Mouse (Mus musculus): Measurements from ENCODE around the gene Chmp1a. TPM values are rescaled to one million over a fixed set of nuclear protein-coding genes. Genes with fewer than 3 reads are reported as not detected.

Chmp1a gene
- total RNA-seq, 2 experiments from 2014 or later = 42.6 to 43.8 TPM

DNA sequence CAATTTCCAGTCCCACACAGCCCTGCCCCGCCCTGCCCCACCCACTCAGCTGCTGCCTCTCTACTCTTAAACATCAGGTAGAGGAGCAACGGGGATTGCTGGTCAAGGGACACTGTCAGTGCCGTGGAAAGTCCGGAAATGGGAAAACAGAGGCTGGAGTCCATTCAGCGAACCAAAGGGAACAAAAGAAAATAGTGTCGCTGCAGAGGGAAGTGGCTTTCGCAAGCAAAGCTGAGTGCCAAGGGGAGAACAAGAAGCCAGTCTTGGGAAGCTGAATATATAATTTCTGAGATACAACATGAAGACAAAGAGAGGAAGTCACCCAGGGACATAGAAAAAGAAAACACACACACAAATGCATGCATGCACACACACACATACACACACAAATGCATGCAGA is 23.7 kb downstream of the Chmp1a start:
- peak overlapping the region; percentile 63 for H3K27ac ChIP-seq
- intact Hi-C loops (cut with DNase I) = no loop called here
- peak overlapping the region; percentile 64 for H3K4me3 ChIP-seq
- DNase-seq = peak; percentile 21
- no peak for TF ChIP-seq CTCF (IDR thresholded peaks at IDR 0.05)

GRCm38 (mm10) chr8:123188006-123188405 is 24.6 kb downstream of the Chmp1a start:
- peak overlapping the region; percentile 84 for H3K27ac ChIP-seq
- DNase-seq = no peak
- intact Hi-C loops (cut with DNase I) = no loop called here
- peak overlapping the region; percentile 64 for H3K4me3 ChIP-seq
- no peak for TF ChIP-seq CTCF (IDR thresholded peaks at IDR 0.05)

DNA sequence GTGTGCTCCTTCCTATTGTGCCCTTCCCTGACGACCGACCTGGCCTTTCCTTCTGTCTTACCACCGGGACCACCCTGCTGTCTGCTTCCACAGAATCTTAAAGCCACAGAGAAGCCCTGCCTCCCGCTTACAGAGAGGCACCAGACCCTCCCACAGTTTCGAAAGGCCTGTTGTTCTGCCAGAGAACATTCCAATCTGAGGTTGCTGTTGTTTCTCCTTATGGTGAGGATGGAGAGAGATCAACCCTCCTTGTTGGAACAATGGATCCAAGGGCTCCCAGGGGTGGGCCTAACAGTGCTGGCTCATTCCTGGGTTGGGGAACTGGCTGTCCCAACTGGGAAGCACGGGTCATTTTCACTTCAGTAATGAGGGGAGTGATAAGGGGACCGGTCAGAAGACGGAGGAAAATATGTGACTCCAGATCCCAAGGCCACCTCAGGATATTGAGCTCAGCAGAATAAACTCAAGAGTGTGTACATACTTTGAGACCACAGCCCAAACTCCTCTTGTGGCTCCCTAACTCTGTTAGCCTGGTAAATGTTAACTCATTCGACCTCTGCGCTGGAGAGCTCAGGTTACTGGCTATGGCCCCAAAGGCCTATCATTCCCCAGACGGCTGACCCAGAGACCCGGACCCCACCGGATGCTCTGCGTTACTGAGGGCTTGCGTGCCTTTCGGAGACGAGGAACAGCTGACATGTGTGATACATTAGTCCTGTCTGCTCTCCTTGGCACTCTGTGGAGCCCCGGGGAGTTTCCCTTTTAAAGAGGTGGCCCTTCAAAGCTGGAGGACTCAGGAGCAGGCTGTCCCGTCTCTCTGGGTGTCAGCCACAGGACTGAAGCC is 26.8 kb downstream of the Chmp1a start, which contains the start of gene Dpep1:
Dpep1 (plus strand) TSS at position 677 of the 844 bp plus-strand sequence.
- peak within 1 kb of the TSS; percentile 84 for H3K27ac ChIP-seq
- DNase-seq = peak; percentile 76
- no peak for TF ChIP-seq CTCF (IDR thresholded peaks at IDR 0.05)
- peak within 1 kb of the TSS; percentile 64 for H3K4me3 ChIP-seq
- intact Hi-C loops (cut with DNase I) = loop anchor here (2.0 kb wide), 1 partner anchor 31 kb away; no protein-coding TSS in a partner anchor

- DNase-seq = peak; percentile 82
- intact Hi-C loops (cut with DNase I) = no loop called here
- peak overlapping the region; percentile 63 for H3K27ac ChIP-seq
Measured at GRCm38 (mm10) chr8:123181391-123181790, 31.2 kb downstream of the Chmp1a start.

DNA sequence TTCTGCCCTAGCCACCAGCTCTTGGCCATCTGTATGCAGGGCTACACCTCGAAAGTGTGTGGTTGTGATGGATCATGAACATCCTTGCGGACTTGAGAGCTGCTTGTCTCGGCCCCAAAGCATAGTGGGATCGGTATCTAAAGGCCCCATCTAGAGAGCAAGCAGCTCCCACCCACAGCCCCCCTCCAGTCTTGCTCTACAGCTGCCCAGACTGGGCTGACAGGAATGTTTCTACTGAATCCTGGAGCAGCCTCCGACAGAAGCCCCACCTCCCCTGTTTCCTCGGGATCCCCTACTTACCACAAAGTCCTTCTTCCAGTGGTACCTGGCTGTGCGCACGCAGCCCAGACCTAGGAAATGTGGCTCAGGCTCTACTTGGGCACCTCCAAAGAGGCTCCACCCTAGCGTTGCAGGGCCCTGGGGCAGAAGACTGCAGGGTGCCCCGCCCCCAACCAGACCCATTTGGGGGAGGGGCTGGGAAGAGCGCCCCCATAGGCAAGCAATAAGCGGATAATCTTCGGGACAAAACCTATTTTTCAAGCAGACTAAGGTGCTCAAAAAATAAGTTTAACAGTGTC is 54.6 kb downstream of the Chmp1a start, which contains the start of gene Sult5a1:
Sult5a1 (minus strand) TSS at position 428 of the 578 bp plus-strand sequence.
- intact Hi-C loops (cut with DNase I) = no loop called here
- no peak for DNase-seq
- Histone ChIP-seq H3K27ac (peak within 1 kb of the TSS; percentile 16), H3K4me3 (peak within 1 kb of the TSS; percentile 40)
- no peak for TF ChIP-seq CTCF (IDR thresholded peaks at IDR 0.05)

More at GRCm38 (mm10) chr8:123181391-123181790, 31.2 kb downstream of the Chmp1a start:
- no peak overlapping the region for H3K4me3 ChIP-seq
- TF ChIP-seq CTCF (IDR thresholded peaks at IDR 0.05) = no peak

DNA sequence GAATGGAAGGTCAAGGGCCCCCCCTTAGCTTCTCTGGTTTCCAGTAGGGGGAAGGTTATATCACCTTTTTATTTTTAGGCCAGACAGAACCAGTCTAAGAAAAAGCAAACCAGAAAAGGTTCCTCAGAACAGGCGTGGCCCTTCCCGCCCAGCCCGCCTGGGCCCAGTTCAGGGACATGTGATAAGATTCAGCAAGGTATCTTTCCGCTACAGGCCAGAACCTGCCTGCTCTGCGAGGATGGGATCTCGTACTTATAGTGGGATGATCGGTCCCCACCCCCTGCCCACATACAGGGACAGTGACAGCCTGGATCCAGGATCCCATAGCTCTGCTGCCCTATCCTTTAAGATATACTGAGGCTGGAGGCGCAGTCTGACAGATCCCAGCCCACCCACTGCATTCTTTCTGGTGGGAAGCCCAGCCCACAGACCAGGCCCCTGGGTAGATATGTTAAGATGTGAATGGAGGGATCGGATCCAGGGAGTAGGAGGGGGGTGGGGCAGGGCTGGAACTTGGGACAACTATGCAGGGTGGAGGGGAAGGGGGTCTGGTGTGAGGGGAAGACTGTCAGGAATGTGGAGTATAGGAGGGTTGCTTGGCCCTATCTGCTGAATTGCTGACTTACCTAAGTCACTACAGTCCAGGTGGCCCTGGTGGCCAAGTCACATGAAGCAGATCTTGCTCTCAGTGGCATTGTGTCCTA is 56.3 kb downstream of the Chmp1a start:
- Histone ChIP-seq H3K27ac (no peak overlapping the region; the same call in 1 of the 2 replicates), H3K4me3 (no peak overlapping the region)
- intact Hi-C loops (cut with DNase I) = no loop called here
- no peak for TF ChIP-seq CTCF (IDR thresholded peaks at IDR 0.05)
- no peak for DNase-seq

DNA sequence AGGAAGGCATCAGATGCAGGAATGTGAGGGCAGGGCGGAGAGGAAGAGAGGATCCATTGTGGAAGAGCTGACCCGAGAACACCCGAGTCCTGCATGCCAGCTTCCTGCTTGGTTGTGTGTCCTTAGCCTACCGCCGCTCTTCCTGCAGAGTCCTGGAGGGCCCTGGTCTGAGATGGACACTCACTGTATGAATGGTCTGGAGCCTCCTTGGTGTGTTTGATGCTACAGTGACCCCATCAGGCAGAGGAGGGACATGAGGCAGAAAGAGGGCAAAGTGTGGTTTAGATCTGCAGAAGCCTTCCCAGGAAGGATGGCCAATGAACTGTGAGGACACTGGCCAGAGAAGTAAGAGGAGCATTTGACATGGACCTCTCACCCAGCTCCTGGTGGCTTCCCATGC is 57.4 kb downstream of the Chmp1a start:
- Histone ChIP-seq H3K27ac (no peak overlapping the region), H3K4me3 (no peak overlapping the region)
- DNase-seq = peak; percentile 29
- TF ChIP-seq CTCF (IDR thresholded peaks at IDR 0.05) = peak; percentile 56
- intact Hi-C loops (cut with DNase I) = loop anchor here (2.0 kb wide), 1 partner anchor 30 kb away; no protein-coding TSS in a partner anchor

Other genes starting within 250 kb of the Chmp1a start
- gene Ankrd11, start 170.5 kb downstream of the Chmp1a start, total RNA-seq (2021) = 10 to 100 TPM; 60.3 to 62.1 TPM
- gene Spg7, start 149.8 kb downstream of the Chmp1a start, total RNA-seq (2021) = 10 to 100 TPM; 67.4 to 74.9 TPM
- 100 to 1,000 TPM; 389 to 466 TPM for gene Rpl13, start 110.4 kb downstream of the Chmp1a start, total RNA-seq (2021)
- gene Cpne7, start 95.4 kb downstream of the Chmp1a start, total RNA-seq (2021) = under 1 TPM; 0.13 to 0.20 TPM
- 1 to 10 TPM; 2.1 to 2.5 TPM for gene Sult5a1, start 54.4 kb downstream of the Chmp1a start, total RNA-seq (2021)
- 10 to 100 TPM; 13.6 to 16.7 TPM for gene Dpep1, start 26.5 kb downstream of the Chmp1a start, total RNA-seq (2021)
- 1 to 10 TPM; 1.2 to 1.8 TPM for gene Spata33, start 69 bp upstream of the Chmp1a start, total RNA-seq (2021)
- gene Cdk10, start 12.1 kb upstream of the Chmp1a start, total RNA-seq (2021) = 10 to 100 TPM; 13.0 to 15.2 TPM
- 1 to 10 TPM; 1.5 to 2.3 TPM for gene Spata2l, start 23.5 kb upstream of the Chmp1a start, total RNA-seq (2021)
- 1 to 10 TPM; 5.2 to 8.1 TPM for gene Zfp276, start 41.4 kb upstream of the Chmp1a start, total RNA-seq (2021)
- 10 to 100 TPM; 17.7 to 18.3 TPM for gene Vps9d1, start 41.6 kb upstream of the Chmp1a start, total RNA-seq (2021)
- not detected for gene Fanca, start 105.8 kb upstream of the Chmp1a start, total RNA-seq (2021)
- not detected for gene Spire2, start 120.0 kb upstream of the Chmp1a start, total RNA-seq (2021)
- gene Tcf25, start 161.0 kb upstream of the Chmp1a start, total RNA-seq (2021) = 100 to 1,000 TPM; 134 to 140 TPM
- gene Mc1r, start 194.3 kb upstream of the Chmp1a start, total RNA-seq (2021) = not detected
- gene Tubb3, start 198.7 kb upstream of the Chmp1a start, total RNA-seq (2021) = not detected
- 10 to 100 TPM; 38.5 to 39.1 TPM for gene Def8, start 210.8 kb upstream of the Chmp1a start, total RNA-seq (2021)